ENCODE assay signal across 8 mouse cellular contexts in genomic region chr19:10979184-10980168, GRCm38 (mm10). TPM values are rescaled to one million over a fixed set of nuclear protein-coding genes. Genes with fewer than 3 reads are reported as not detected.
DNase-seq lines count a peak whose midpoint lies in the region; ATAC-seq and TF ChIP-seq lines count a peak whose summit lies in the region.

No protein-coding gene starts in this region.

- peak; percentile 96 for DNase-seq in R1 (ENCODE audit: low read depth, low spot score)
- peak; percentile 76 to 80 for DNase-seq in cerebellum, postnatal 36 days
- DNase-seq in gastrocnemius, adult 2 months: peak; percentile 81
- peak; percentile 58 for DNase-seq in left cerebral cortex, adult 11 months (ENCODE audit: low spot score)
- DNase-seq in lung, postnatal 36 days: peak; percentile 94
- peak; percentile 81 for DNase-seq in retina, embryonic 14.5 days (ENCODE audit: low spot score)
- DNase-seq in thymus, postnatal 25 days: peak; percentile 94

- H3K4me1 ChIP-seq in hindbrain, embryonic 16.5 days (ENCODE audit: control insufficient read depth, insufficient read depth, low read depth, low read length): no peaks in the 10 kb centered on the region

- peak; percentile 82 for TF ChIP-seq CTCF in gastrocnemius, adult 2 months (IDR thresholded peaks at IDR 0.05)

- 13% methylated on average over 18 of the region's 18 CpGs for WGBS in hindbrain, embryonic 16.5 days

- no peak overlapping the region; the same call in 1 of the 2 replicates for H3K9ac ChIP-seq in hindbrain, embryonic 16.5 days (ENCODE audit: low read depth, low read length)

- peak overlapping the region; percentile 27 for H3K4me2 ChIP-seq in hindbrain, embryonic 16.5 days (ENCODE audit: low read length)

- H3K4me3 ChIP-seq in gastrocnemius, adult 2 months: peak overlapping the region; percentile 61
- no peak overlapping the region for H3K4me3 ChIP-seq in hindbrain, embryonic 16.5 days (ENCODE audit: low read length)

- ATAC-seq in hindbrain, embryonic 16.5 days: peak; percentile 41

- H3K36me3 ChIP-seq in hindbrain, embryonic 16.5 days (ENCODE audit: control insufficient read depth, insufficient read depth, low read length): no peaks in the 10 kb centered on the region

- no peaks in the 10 kb centered on the region for H3K9me3 ChIP-seq in hindbrain, embryonic 16.5 days (ENCODE audit: control insufficient read depth, low read length)

- no peaks in the 10 kb centered on the region for H3K27me3 ChIP-seq in hindbrain, embryonic 16.5 days (replicated peaks; ENCODE audit: control insufficient read depth, insufficient read depth, low read length)

- intact Hi-C loops in gastrocnemius, adult 2 months (cut with DNase I): loop anchor here (2.0 kb wide), 1 partner anchor 315 kb away; no protein-coding TSS in a partner anchor

- H3K27ac ChIP-seq in gastrocnemius, adult 2 months: peak overlapping the region; percentile 77
- no peak overlapping the region for H3K27ac ChIP-seq in hindbrain, embryonic 16.5 days (ENCODE audit: low read depth, low read length)

RNA-seq across cellular contexts. Expression of gene Ms4a10, which starts 5.0 kb away (rescaled TPM):
- total RNA-seq in gastrocnemius, adult 2 months (2021): not detected
- polyA plus RNA-seq in hindbrain, embryonic 16.5 days (2015; fragmentation: Nextera tagmentation; extraction: Ambion mirVana): not detected in 2 replicates

RNA-seq across cellular contexts. Expression of gene Ms4a15, which starts 13.6 kb away (rescaled TPM):
- total RNA-seq in gastrocnemius, adult 2 months (2021): not detected
- not detected in 2 replicates for polyA plus RNA-seq in hindbrain, embryonic 16.5 days (2015; fragmentation: Nextera tagmentation; extraction: Ambion mirVana)

RNA-seq across cellular contexts. Expression of gene Ccdc86, which starts 30.4 kb away (rescaled TPM):
- 10 to 100 TPM; 13.2 to 16.5 TPM for total RNA-seq in gastrocnemius, adult 2 months (2021)
- polyA plus RNA-seq in hindbrain, embryonic 16.5 days (2015; fragmentation: Nextera tagmentation; extraction: Ambion mirVana): 12.9 and 14.8 TPM in 2 replicates

RNA-seq across cellular contexts. Expression of gene Ms4a18, which starts 38.4 kb away (rescaled TPM):
- not detected for total RNA-seq in gastrocnemius, adult 2 months (2021)
- polyA plus RNA-seq in hindbrain, embryonic 16.5 days (2015; fragmentation: Nextera tagmentation; extraction: Ambion mirVana): not detected in 2 replicates

RNA-seq across cellular contexts. Expression of gene Ptgdr2, which starts 42.5 kb away (rescaled TPM):
- not detected for total RNA-seq in gastrocnemius, adult 2 months (2021)
- polyA plus RNA-seq in hindbrain, embryonic 16.5 days (2015; fragmentation: Nextera tagmentation; extraction: Ambion mirVana): 0.19 and 0.20 TPM in 2 replicates
